Mouse (Mus musculus): Measurements from ENCODE around the gene Map3k20. TPM values are rescaled to one million over a fixed set of nuclear protein-coding genes. Genes with fewer than 3 reads are reported as not detected.
A peak's percentile ranks its signal among the peaks of the same experiment; 100 is the strongest.

Map3k20 gene
- total RNA-seq, 1 experiment from 2014 or later: 36.1 TPM

DNA sequence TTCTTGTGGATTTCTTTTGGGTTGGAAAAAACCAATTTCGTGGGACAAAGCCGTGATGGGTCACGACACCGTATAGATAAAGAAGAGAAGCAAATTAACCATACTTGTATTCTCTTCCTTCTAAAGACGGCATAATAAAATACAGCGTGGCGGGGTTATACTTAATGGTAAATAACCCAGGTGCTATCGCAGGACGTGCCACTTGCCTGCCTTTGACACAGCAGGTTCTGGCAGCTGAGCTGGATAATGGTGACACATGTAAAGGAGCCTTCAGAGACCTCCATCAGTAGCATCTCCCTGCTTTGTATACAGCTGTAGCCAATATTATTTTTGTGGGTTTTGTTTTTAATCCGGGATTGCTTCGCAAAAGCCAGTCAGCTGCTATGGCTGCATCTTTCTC is 141.9 kb downstream of the Map3k20 start:
- DNase-seq: no peak

GRCm38 (mm10) chr2:72438941-72439533 is 153.6 kb downstream of the Map3k20 start:
- DNase-seq: peak; percentile 51

DNA sequence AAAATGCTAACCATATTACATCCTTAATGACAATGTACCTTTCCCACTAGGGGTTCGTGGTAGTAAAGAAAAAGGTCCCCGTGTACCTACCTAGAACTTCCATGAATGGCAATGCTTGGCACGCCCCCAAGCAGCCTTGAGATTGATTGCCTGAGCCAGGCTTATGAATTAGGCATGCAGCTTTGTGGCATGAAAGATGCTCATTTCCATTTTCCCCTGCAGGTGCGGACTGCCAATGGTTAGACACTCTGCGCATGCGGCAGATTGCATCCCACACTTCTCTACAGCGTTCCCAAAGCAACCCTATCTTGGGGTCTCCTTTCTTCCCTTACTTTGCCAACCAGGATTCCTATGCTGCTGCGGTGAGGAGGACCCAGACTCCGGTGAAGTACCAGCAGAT is 155.6 kb downstream of the Map3k20 start:
- DNase-seq: no peak

DNA sequence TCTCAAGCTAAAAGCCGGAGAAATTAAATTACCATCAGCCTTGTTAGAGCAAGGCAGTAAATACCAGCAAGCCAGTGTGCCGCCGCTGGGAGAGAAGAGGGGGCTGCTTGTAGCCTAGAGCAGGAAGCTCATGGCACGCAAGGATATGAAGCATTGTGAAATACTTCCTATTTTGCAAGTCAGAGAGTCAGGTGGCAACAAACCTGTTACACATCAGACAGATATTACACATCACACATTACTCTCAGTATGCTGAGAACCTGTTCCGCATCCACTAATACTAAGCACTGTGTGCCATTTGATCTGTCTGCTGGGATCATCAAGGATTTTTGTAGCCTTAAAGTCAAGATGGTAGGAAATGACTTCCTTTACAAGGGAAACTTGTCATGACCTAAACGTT is 157.4 kb downstream of the Map3k20 start:
- no peak for DNase-seq

- DNase-seq: no peak
These were observed 158.5 kb downstream of the Map3k20 start for GRCm38 (mm10) chr2:72443960-72444359.

DNA sequence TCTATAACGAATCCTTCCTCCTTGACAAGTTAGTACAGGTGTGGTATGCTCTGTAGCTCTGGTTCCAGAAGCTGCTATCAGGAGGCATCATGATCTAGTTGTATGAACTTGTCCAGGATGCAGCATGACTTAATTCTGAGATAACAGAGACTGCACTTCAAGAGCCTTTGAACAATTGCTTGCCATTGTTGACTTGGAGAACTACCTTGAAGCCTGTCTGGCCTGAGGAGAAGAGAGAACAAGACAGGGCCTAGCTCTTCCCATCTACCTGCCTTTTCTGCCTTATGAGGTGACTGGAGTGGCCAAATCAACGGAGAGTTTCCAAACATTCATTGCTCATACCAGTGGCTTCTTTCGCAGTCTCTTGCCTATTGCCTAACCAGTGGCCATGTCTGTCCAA is 160.7 kb downstream of the Map3k20 start:
- no peak for DNase-seq

GRCm38 (mm10) chr2:72446615-72447014 is 161.2 kb downstream of the Map3k20 start:
- DNase-seq: no peak

DNA sequence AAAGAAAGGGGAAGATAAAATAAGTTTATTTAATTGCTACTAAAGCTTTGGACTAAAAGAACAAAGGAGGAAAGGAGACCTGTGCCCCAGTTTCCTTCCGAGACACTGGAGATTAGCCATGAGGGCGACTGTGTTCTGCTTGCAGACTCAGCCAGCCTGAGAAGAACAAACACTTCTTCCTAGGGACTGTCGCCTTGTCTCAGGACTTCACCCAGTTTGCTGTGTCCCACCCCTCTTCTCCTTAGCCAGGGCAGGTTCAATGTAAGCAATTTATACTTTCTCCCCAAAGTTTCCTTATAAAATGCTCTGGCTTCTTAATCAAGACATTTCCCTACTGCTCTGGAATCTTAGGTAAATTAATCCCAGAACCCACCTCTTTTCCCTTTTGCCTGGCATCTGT is 168.1 kb downstream of the Map3k20 start:
- no peak for DNase-seq

GRCm38 (mm10) chr2:72456189-72456588 is 170.8 kb downstream of the Map3k20 start:
- no peak for DNase-seq

DNA sequence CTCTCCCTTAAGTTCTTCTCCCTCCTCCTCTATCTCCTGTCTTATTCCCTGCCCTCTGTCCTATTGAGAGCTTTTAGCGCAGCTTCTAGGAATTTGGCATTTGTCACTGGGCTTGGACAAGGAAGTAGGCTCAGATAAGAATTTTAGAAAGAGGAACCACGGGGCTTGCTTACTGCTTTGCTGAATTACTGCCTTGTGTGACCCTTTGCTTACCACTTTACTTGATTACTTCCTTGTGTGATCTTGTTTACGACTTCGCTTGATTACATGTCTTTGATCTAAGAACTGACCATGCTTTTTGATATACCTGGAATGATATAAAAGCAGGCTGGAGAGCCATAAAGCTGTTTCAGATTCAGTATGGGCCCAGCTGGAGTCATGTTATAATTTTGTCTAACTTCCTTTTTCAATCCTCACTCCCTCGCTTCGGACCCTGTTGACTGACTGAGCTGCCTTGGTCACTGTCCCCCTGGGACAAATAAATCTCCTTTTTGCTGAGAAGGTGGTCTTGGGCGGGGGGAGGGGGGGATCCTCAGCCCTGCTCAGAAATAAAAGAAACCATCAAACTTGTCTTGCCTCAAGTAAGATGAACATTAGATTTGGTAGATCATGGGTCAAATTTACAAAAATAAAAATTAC is 179.1 kb downstream of the Map3k20 start:
- no peak for DNase-seq

DNA sequence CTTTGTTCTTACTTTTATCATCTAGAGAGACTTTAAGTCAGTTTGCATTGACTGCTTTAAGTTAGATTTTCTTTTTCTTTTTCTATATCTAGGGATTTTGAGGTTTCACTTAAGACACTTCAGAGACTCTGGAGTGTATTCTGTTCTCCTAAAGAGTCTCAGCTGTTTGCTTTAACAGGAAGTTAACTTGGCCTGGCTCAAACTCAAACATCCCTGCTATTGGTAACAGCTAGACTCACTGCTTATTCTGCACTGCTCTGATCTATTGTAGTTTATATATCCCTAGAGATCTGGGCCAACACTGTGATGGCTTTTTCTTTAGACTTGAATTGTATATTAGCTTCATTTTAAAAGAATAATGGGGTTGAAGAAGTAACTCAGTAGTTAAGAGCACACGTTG is 182.2 kb downstream of the Map3k20 start:
- no peak for DNase-seq

GRCm38 (mm10) chr2:72471415-72472070 is 186.1 kb downstream of the Map3k20 start:
- no peak for DNase-seq

DNA sequence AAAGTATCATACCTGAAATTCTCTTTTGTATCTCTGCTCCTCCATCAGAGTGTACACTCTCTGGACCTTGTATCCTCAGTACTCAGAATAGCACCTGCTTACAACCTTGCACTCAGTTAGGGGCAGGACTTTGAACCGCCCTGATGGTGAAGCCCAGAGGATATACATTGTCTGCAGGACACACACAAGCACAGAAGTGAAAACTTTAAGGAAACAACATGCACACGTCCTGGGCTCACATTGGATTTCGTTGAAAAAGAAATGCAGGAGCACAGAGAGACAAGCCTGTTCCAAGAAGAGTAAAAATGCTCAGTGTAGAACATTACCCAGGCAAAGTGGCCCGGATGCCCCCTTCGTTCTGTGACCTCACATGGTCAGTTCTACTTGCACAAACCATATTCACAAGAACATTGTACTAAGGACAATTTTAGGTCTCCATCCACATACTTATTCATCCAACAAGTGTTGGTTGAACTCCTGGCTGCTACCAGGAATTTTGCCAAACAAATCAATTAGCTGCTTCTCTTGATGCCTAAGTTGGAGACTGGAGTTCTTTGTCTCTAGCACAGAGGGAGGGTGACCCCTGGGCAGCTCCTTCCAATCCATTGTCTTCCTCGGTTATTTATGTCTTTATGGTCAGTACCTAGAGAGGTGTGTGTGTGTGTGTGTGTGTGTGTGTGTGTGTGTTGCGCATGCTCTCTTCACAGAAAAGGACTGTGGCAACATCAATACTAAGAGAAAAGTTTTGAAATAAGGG is 189.3 kb downstream of the Map3k20 start:
- no peak for DNase-seq

GRCm38 (mm10) chr2:72475423-72475796 is 190.0 kb downstream of the Map3k20 start:
- DNase-seq: no peak

DNA sequence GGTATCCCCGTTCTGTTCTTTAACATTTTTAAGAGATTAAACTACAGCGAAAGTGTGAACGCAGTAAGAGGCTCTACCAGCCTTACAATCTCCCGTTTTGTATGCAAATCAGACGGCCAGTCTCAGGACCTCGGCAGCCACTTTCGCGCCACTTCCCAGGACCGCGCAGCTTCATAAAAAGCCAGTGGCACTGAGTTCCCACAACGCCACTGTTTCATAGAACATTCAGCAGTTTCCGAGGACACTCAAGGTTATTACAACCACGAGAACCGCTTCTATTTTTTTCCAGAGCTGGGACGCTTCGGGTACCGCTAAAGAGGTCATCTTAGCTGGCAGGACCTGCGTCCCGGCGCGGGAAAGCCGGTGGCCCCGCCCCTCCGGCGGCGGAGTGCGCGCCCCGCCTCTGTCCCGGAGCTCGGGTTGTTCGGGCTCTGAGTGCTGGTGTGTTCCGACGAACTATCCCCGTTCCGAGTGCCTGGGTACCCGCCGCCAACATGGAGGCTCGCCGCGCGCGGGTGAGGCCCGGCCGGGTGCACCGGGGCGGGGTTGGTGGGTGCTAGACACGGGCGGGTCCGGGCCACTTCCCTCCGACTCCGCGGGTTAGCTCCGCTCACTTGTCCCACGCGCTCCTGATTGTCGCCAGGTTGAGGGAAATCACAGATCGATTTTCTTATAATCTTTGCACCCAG is 190.5 kb downstream of the Map3k20 start, which contains the start of gene Cdca7:
Cdca7 (plus strand) TSS at position 363 of the 689 bp plus-strand sequence.
- DNase-seq: peak; percentile 80

DNA sequence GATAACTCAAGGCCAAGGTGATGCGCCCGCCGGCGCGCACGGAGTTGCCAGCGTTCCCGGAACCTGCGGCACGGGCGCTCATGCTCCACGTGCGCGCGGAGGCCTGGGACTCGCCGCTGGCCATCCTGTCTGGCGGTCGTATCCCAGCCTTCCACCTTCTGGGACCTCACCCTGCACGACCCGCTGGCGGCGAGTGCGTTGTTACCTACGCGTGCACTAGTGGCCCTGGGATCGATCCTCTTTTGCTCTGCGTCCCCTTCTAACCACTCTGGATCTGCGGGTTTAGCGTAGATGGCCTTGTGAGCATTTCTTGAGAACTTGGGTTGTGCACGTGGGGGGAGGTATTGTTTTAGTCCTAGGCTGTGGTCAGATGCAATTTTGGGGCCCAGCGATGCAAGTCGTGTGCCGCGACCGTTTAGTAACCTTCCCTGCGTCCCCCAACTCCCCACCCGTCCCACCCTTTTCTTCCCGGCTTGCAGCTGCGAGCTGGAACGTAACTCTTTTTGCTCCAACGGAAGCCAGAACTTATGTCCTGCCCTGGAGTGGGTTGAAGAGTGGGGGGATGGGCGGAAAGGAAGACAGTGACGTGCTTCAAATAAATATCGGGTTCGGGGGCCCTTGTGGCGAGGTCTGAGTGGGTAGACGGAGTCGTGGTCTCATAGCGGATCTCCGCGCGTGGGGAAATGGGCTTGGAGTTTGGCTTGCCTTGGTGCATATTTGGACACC is 191.2 kb downstream of the Map3k20 start:
- DNase-seq: peak; percentile 27

GRCm38 (mm10) chr2:72477221-72477620 is 191.8 kb downstream of the Map3k20 start:
- DNase-seq: no peak

DNA sequence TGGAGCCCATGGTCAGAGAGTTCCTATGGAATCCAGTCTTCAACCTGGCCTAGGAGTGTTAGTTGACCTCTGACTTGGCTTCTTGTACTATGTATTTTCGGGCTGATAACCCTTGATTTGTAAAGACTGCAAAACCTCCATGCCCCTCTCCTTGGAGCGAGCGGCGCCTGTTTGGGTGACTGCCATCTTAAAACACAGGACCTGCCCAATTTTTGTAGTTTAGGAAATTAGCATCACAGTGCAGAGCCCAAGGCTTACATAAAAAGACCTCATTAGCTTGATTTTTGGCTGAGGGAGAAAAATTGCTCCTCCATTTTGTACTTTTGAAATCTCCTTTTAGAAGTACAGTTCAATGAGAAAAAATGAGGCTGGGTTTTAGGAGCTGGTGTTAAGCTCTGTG is 192.7 kb downstream of the Map3k20 start:
- DNase-seq: no peak

DNA sequence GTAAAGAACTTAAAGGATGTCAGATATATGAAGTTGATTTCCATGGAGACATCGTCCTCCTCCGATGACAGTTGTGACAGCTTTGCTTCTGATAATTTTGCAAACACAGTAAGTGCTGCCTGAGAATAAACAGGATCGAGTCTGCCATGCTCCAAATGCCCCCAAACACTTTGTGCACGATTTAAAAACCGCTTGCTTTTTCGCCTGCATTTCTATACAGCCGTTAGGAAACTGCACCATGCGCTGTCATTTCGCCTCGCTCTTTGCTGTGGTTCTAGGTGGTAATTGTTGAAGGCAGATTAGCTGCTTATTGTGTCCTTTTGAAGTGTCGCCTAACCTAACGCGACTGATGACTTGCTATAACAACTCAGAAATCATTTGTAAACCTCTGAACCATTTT is 193.5 kb downstream of the Map3k20 start:
- DNase-seq: no peak

- no peak for DNase-seq
These were observed 194.4 kb downstream of the Map3k20 start for GRCm38 (mm10) chr2:72479818-72480217.

DNA sequence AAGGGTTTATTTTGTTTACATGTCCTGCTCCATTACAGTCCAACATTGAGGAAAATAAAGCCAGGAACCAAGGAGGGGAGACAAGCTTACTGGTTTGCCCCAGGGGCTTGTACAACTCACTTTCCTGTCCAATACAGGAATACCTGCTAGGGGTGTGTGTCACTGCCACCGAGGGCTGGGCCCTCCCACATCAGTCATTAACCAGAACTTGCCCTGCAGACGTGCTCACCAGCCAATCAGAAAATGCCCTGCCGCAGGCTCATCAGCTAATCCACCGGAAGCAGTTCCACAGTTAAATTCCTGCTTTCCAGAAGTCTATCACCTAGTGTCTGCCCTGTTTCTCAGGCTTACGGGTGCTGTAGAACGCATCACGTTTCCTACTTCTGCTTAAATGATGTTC is 206.2 kb downstream of the Map3k20 start:
- DNase-seq: no peak

Measured in adrenal gland, postnatal 25 days (tissue).